Mouse (Mus musculus): ENCODE measurements around the gene Gfer.
"Not testable (repeated sequence)": the region's sequence is repeated elsewhere in the genome, so short reads cannot be mapped to it uniquely, and the experiment has no call there.

- TF ChIP-seq CTCF (IDR thresholded peaks at IDR 0.05; ENCODE audit: control insufficient read depth, insufficient read depth, insufficient read length); MAX (IDR thresholded peaks at IDR 0.05); USF1 (IDR thresholded peaks at IDR 0.05; ENCODE audit: low read depth); MYOG (IDR thresholded peaks at IDR 0.05; ENCODE audit: control insufficient read depth, extremely low read depth, insufficient read length); MYOD1 (IDR thresholded peaks at IDR 0.05; ENCODE audit: control insufficient read depth, insufficient read length, low read depth); CEBPB (IDR thresholded peaks at IDR 0.05; ENCODE audit: low read depth): not testable (repeated sequence)
Observed at GRCm38 (mm10) chr17:24718938-24719337, 23.0 kb upstream of the Gfer start.

All from C2C12 (cell line).